Mouse (Mus musculus) brain, embryonic 14.5 days (tissue): ENCODE results near the gene Rfxank.

Experiments
- CTCF ChIP-seq: fragments of 200-500 bp; IDR thresholded peaks from 2 replicates; pipeline ENCODE4 v1.5.1; 2012; ENCODE audit warnings: inconsistent platforms, mild to moderate bottlenecking, moderate library complexity, borderline replicate concordance; ENCODE audit not compliant: insufficient read depth, insufficient read length; ENCODE audit errors: extremely low read depth
- POLR2A ChIP-seq: fragments of 200-500 bp; IDR thresholded peaks from 2 replicates; pipeline ENCODE4 v1.6.1; 2012; ENCODE audit warnings: mild to moderate bottlenecking, inconsistent platforms, borderline replicate concordance; ENCODE audit not compliant: poor library complexity, insufficient read depth, insufficient read length, severe bottlenecking; ENCODE audit errors: extremely low read depth

- peak; percentile 98 for TF ChIP-seq POLR2A
- TF ChIP-seq CTCF, result no peak
These were observed 18.3 kb downstream of the Rfxank start, which contains the start of gene Ncan for GRCm38 (mm10) chr8:70120667-70121066.
